Mouse (Mus musculus): ENCODE measurements at regions not wholly inside any gene's neighbourhood (a gene's known extent, or its start where the extent isn't known, plus 50 kb on each side); places are given as distances from the start of the nearest gene placed in this dataset.

DNA sequence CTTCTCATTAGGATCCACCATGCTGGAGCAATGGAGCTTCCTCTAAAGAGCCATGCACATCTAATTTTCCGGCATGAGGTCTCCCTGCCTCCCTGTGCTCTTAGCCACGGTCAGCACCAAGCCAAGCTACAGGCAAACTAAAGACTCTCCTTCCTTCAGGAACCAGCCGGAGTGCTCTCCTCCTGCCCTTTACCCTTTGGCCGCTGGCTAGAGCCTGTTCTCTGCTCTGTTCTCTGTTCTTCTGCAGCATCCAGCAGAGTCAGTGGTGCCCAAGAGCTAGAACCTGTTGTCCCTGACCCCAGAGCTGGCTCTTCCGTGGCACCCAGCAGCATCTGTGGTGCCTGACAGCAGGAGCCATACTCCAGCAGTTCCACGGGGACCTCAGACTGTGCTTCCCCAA lies 145.6 kb upstream of the Zfp706 start:
- H3K27ac ChIP-seq (ENCODE audit: low read depth, low read length): no peak overlapping the region
- no peaks in the 10 kb centered on the region for H3K36me3 ChIP-seq (ENCODE audit: control insufficient read depth, insufficient read depth, low read length)
- H3K4me2 ChIP-seq: no peak overlapping the region
- no peaks in the 10 kb centered on the region for H3K9me3 ChIP-seq (replicated peaks; ENCODE audit: control insufficient read depth, low read length)
- 78% methylated on average over 6 of the region's 6 CpGs for WGBS (ENCODE audit: insufficient replicate concordance)
- H3K4me1 ChIP-seq (ENCODE audit: control insufficient read depth, insufficient read depth, low read length): no peaks in the 10 kb centered on the region
- no peak overlapping the region for H3K4me3 ChIP-seq (ENCODE audit: low read depth, low read length)
- H3K9ac ChIP-seq (ENCODE audit: low read depth, low read length): no peak overlapping the region
- ATAC-seq (replicated peaks; ENCODE audit: insufficient number of reproducible peaks, low FRiP score, low TSS enrichment): no peak
- H3K27me3 ChIP-seq (ENCODE audit: control insufficient read depth, insufficient read depth, low read length): no peaks in the 10 kb centered on the region

DNA sequence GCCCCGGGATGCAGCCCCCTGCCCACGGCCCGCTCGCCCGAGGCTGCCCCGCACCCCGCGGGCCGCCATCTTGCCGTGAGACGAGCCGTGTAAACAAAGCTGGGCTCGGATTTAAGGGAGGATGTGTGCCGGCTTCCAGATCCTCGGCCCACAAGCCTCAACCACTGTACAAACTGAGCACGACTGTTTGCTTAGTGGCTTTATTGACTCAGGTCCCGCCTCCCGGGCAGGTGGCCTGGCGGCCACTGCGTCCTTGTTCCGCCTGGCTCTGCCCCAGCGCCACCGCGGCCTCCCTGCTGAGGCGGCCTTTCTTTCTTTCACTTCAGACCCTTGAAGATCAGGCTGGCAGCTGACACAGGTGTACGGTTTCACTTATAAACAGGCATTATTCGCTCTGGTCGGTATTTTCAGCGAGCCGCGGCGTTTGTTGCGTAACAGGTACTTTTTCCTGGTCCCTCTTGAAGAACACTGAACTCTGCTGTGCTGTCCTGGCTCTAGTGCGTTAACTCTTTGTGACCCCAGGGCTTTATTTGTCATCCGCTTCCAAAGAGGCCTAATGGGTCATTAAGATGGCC lies 128.1 kb upstream of the Zfp706 start:
- Histone ChIP-seq H3K4me3 (ENCODE audit: low read depth, low read length) (peak overlapping the region; percentile 64), H3K27ac (ENCODE audit: low read depth, low read length) (peak overlapping the region; percentile 64), H3K9me3 (replicated peaks; ENCODE audit: control insufficient read depth, low read length) (0 out of 2 replicates have a peak, but pooled peaks cover 2% of the 10 kb centered on the region), H3K9ac (ENCODE audit: low read depth, low read length) (peak overlapping the region; percentile 91), H3K4me1 (ENCODE audit: control insufficient read depth, insufficient read depth, low read length) (0 out of 2 replicates have a peak, but pooled peaks cover 2% of the 10 kb centered on the region), H3K4me2 (peak overlapping the region; percentile 83), H3K27me3 (ENCODE audit: control insufficient read depth, insufficient read depth, low read length) (no peaks in the 10 kb centered on the region), H3K36me3 (ENCODE audit: control insufficient read depth, insufficient read depth, low read length) (no peaks in the 10 kb centered on the region)
- 2% methylated on average over 35 of the region's 35 CpGs for WGBS (ENCODE audit: insufficient replicate concordance)
- ATAC-seq (replicated peaks; ENCODE audit: insufficient number of reproducible peaks, low FRiP score, low TSS enrichment): peak; percentile 46

DNA sequence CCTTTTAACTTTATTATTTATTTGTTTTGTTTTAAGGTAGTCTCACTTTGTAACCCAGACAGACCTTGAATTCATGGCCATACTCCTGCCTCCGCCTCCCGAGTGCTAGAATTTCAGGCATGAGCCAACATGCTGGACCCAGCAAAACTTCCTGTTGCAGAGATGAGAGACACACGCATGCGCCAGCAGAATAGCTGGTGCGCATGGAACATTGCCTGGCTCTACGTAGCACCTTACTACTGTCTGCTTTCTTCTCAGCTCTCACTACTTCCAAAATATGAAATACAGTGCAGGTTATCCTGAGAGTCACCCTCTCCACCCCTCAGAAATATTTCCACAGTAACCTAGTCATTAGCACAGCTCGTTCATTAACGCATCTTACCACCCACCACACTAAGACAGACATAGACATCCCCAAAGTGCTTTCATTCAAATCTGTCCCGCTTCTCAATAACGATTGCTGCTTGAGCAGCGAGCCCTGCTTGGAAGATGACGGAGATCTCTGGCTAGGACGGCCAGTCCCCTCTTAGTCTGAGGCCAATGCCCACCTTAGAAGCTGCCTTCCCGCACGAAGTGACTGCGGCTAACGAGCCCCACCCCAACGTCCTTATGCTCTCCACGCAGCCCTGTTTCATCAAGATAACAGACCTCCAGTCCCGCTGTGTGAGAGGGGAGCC lies 127.5 kb upstream of the Zfp706 start:
- 0 out of 2 replicates have a peak, but pooled peaks cover 2% of the 10 kb centered on the region for H3K9me3 ChIP-seq (replicated peaks; ENCODE audit: control insufficient read depth, low read length)
- H3K4me3 ChIP-seq (ENCODE audit: low read depth, low read length): peak overlapping the region; percentile 64
- peak overlapping the region; percentile 83 for H3K4me2 ChIP-seq
- no peaks in the 10 kb centered on the region for H3K36me3 ChIP-seq (ENCODE audit: control insufficient read depth, insufficient read depth, low read length)
- 28% methylated on average over 20 of the region's 20 CpGs for WGBS (ENCODE audit: insufficient replicate concordance)
- no peaks in the 10 kb centered on the region for H3K27me3 ChIP-seq (ENCODE audit: control insufficient read depth, insufficient read depth, low read length)
- peak overlapping the region; percentile 64 for H3K27ac ChIP-seq (ENCODE audit: low read depth, low read length)
- H3K4me1 ChIP-seq (ENCODE audit: control insufficient read depth, insufficient read depth, low read length): 0 out of 2 replicates have a peak, but pooled peaks cover 2% of the 10 kb centered on the region
- 0 out of 2 replicates have a peak, but pooled peaks have one; percentile 42 for ATAC-seq (replicated peaks; ENCODE audit: insufficient number of reproducible peaks, low FRiP score, low TSS enrichment)
- H3K9ac ChIP-seq (ENCODE audit: low read depth, low read length): peak overlapping the region; percentile 91

DNA sequence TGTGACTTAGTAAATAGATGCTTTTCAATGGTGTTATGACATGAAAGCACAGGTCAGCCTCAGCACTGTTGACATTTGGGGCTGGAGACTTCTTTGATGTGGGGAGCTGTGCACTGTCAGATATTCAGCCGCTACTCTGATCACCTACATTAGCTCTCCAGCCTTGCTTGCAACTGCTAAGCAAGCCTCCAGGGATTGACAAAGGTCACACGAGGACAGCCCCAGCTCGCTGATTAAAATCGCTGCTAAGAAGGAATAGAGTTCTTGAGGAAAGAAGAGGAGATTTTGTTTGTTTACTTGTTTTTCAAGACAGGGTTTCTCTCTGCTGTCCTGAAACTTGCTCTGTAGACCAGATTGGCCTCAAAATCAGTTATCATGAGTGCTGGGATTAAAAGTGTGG lies 126.8 kb upstream of the Zfp706 start:
- no peaks in the 10 kb centered on the region for H3K36me3 ChIP-seq (ENCODE audit: control insufficient read depth, insufficient read depth, low read length)
- no peak overlapping the region for H3K4me3 ChIP-seq (ENCODE audit: low read depth, low read length)
- no peak for ATAC-seq (replicated peaks; ENCODE audit: insufficient number of reproducible peaks, low FRiP score, low TSS enrichment)
- 0 out of 2 replicates have a peak, but pooled peaks cover 2% of the 10 kb centered on the region for H3K4me1 ChIP-seq (ENCODE audit: control insufficient read depth, insufficient read depth, low read length)
- no peak overlapping the region for H3K4me2 ChIP-seq
- no peaks in the 10 kb centered on the region for H3K27me3 ChIP-seq (ENCODE audit: control insufficient read depth, insufficient read depth, low read length)
- 0 out of 2 replicates have a peak, but pooled peaks cover 2% of the 10 kb centered on the region for H3K9me3 ChIP-seq (replicated peaks; ENCODE audit: control insufficient read depth, low read length)
- 36% methylated on average over 4 of the region's 4 CpGs for WGBS (ENCODE audit: insufficient replicate concordance)
- no peak overlapping the region for H3K9ac ChIP-seq (ENCODE audit: low read depth, low read length)
- no peak overlapping the region for H3K27ac ChIP-seq (ENCODE audit: low read depth, low read length)

DNA sequence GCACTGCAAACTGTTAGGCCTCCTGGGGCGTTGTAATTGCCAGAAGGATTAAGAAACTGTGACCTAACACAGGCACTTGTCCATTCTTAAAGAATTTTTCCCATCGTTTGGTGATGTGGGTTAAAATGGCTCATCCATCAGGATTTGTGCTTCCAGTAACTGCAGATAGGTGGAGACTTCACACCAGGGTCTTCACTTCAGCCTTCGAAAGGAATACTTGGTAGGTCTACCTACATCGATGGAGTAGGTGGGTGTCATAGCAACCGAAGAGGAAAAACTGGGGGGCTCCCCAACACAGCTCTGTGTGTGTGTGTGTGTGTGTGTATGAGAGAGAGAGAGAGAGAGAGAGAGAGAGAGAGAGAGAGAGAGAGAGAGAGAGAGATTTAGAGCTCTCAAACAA lies 126.3 kb upstream of the Zfp706 start:
- 38% methylated on average over 5 of the region's 5 CpGs for WGBS (ENCODE audit: insufficient replicate concordance)
- Histone ChIP-seq H3K4me2 (no peak overlapping the region), H3K4me3 (ENCODE audit: low read depth, low read length) (no peak overlapping the region), H3K9ac (ENCODE audit: low read depth, low read length) (no peak overlapping the region), H3K27me3 (ENCODE audit: control insufficient read depth, insufficient read depth, low read length) (no peaks in the 10 kb centered on the region), H3K27ac (ENCODE audit: low read depth, low read length) (no peak overlapping the region), H3K36me3 (ENCODE audit: control insufficient read depth, insufficient read depth, low read length) (no peaks in the 10 kb centered on the region), H3K4me1 (ENCODE audit: control insufficient read depth, insufficient read depth, low read length) (0 out of 2 replicates have a peak, but pooled peaks cover 2% of the 10 kb centered on the region), H3K9me3 (replicated peaks; ENCODE audit: control insufficient read depth, low read length) (0 out of 2 replicates have a peak, but pooled peaks cover 2% of the 10 kb centered on the region)
- ATAC-seq (replicated peaks; ENCODE audit: insufficient number of reproducible peaks, low FRiP score, low TSS enrichment): no peak

DNA sequence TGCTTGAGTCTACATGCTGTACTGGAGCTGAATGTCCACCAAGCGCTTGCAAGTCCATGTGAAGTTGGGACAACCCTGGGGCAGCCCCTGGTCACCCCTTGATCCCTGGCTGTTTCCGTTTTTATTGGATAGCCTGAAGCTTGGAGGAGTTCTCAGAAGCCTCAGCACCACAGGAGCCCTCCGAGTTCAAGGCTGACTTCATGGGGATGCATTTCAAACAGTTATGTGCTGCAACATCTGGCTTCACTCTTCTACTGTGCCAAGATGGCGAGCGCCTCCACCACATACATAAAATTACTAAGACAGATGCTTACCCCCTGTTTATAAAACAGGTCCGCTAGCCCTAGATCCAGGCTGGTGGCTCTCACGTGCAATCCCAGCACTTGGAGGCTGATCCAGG lies 120.1 kb upstream of the Zfp706 start:
- no peaks in the 10 kb centered on the region for H3K27me3 ChIP-seq (ENCODE audit: control insufficient read depth, insufficient read depth, low read length)
- H3K9ac ChIP-seq (ENCODE audit: low read depth, low read length): no peak overlapping the region
- no peaks in the 10 kb centered on the region for H3K36me3 ChIP-seq (ENCODE audit: control insufficient read depth, insufficient read depth, low read length)
- H3K9me3 ChIP-seq (replicated peaks; ENCODE audit: control insufficient read depth, low read length): peaks cover 2% of the 10 kb centered on the region; the same call in 1 of the 2 replicates
- H3K27ac ChIP-seq (ENCODE audit: low read depth, low read length): no peak overlapping the region
- no peaks in the 10 kb centered on the region for H3K4me1 ChIP-seq (ENCODE audit: control insufficient read depth, insufficient read depth, low read length)
- H3K4me3 ChIP-seq (ENCODE audit: low read depth, low read length): no peak overlapping the region
- ATAC-seq (replicated peaks; ENCODE audit: insufficient number of reproducible peaks, low FRiP score, low TSS enrichment): no peak
- 74% methylated on average over 7 of the region's 7 CpGs for WGBS (ENCODE audit: insufficient replicate concordance)
- H3K4me2 ChIP-seq: no peak overlapping the region

DNA sequence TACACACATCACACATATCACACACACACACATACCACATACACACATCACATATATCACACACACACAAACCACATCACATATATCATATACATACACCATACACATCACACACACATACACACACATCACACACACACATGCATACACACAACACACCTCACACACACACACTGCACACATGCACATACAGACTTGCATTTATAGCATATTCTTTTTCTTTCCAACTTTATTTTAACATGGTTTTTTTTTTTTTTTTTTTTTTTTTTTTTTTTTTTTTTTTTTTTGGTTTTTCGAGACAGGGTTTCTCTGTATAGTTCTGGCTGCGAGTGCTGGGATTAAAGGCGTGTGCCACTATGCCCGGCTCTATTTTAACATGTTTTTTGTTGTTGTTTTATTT lies 119.6 kb upstream of the Zfp706 start:
- Histone ChIP-seq H3K9ac (ENCODE audit: low read depth, low read length) (no peak overlapping the region), H3K9me3 (replicated peaks; ENCODE audit: control insufficient read depth, low read length) (peaks cover 2% of the 10 kb centered on the region; the same call in 1 of the 2 replicates), H3K27me3 (ENCODE audit: control insufficient read depth, insufficient read depth, low read length) (no peaks in the 10 kb centered on the region), H3K4me1 (ENCODE audit: control insufficient read depth, insufficient read depth, low read length) (no peaks in the 10 kb centered on the region), H3K27ac (ENCODE audit: low read depth, low read length) (no peak overlapping the region), H3K4me2 (no peak overlapping the region), H3K4me3 (ENCODE audit: low read depth, low read length) (no peak overlapping the region), H3K36me3 (ENCODE audit: control insufficient read depth, insufficient read depth, low read length) (no peaks in the 10 kb centered on the region)
- no peak for ATAC-seq (replicated peaks; ENCODE audit: insufficient number of reproducible peaks, low FRiP score, low TSS enrichment)
- WGBS (ENCODE audit: insufficient replicate concordance): 72% methylated on average over 4 of the region's 4 CpGs

DNA sequence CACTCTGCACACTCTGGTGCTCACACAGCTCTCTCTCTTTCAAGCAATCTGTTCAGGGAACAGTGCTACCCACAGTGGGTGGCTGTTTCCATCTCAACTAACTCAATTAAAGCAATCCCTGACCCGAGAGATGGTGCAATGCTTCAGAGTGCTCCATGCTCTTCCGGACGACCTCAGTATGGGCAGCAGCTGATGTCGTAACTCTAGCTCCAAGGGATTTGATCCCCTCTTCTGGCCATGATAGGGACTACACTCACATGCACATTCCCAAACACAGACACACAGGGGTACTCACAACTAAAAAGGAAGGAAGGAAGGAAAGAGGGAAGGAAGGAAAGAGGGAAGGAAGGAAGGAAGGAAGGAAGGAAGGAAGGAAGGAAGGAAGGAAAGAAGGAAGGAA lies 118.2 kb upstream of the Zfp706 start:
- H3K9ac ChIP-seq (ENCODE audit: low read depth, low read length): no peak overlapping the region
- no peaks in the 10 kb centered on the region for H3K27me3 ChIP-seq (ENCODE audit: control insufficient read depth, insufficient read depth, low read length)
- H3K9me3 ChIP-seq (replicated peaks; ENCODE audit: control insufficient read depth, low read length): no peaks in the 10 kb centered on the region; the same call in 1 of the 2 replicates
- no peaks in the 10 kb centered on the region for H3K36me3 ChIP-seq (ENCODE audit: control insufficient read depth, insufficient read depth, low read length)
- ATAC-seq (replicated peaks; ENCODE audit: insufficient number of reproducible peaks, low FRiP score, low TSS enrichment): no peak
- H3K4me3 ChIP-seq (ENCODE audit: low read depth, low read length): no peak overlapping the region
- no peak overlapping the region for H3K27ac ChIP-seq (ENCODE audit: low read depth, low read length)
- no peaks in the 10 kb centered on the region for H3K4me1 ChIP-seq (ENCODE audit: control insufficient read depth, insufficient read depth, low read length)
- 76% methylated on average over 4 of the region's 4 CpGs for WGBS (ENCODE audit: insufficient replicate concordance)
- H3K4me2 ChIP-seq: no peak overlapping the region

All from heart, embryonic 11.5 days (tissue).